Mouse (Mus musculus): ENCODE data around the gene Ube2q1.

GRCm38 (mm10) chr3:89814051-89814450 lies 40.6 kb downstream of the Ube2q1 start:
- no peak for TF ChIP-seq CTCF (IDR thresholded peaks at IDR 0.05; ENCODE audit: insufficient read depth, low read depth, low read length)
- no peak for TF ChIP-seq POLR2A (IDR thresholded peaks at IDR 0.05; ENCODE audit: insufficient read depth, low read depth, low read length)

Data from olfactory bulb, adult 2 months (tissue).